12 mouse cellular contexts compared by ENCODE assay signal in the genomic region with DNA sequence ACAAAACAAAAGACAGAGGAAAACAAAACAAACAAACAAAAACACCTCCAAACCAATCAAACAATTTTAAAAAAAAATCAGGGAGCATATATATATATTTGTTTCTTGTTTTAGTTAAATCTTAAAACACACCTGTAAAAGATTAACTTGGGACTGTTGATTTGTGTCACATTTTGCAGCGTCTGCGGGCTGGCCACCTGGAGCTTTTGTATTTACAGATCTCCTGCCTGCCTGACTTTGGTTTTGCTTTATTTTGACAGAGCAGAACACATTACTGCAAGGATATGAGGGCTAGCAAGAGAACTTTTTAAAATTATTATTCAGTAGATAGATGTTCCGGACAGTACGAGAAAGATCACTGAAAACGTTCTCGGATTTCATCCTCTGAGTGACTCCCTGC. TPM values are rescaled to one million over a fixed set of nuclear protein-coding genes. Genes with fewer than 3 reads are reported as not detected.
DNase-seq lines count a peak whose midpoint lies in the region; ATAC-seq and TF ChIP-seq lines count a peak whose summit lies in the region.
"Had no signal": no experiment of that assay in that cellular context is flagged by ENCODE, and none has a peak within 500 bp of the region (broad histone marks: within the 10 kb centered on the region; RNA-seq: fewer than 3 reads in every experiment).

No protein-coding gene starts in this region.

- H3K9me3 ChIP-seq in hindbrain, embryonic 11.5 days (ENCODE audit: control insufficient read depth, low read length): no peaks in the 10 kb centered on the region
- no peaks in the 10 kb centered on the region for H3K9me3 ChIP-seq in hindbrain, embryonic 14.5 days (ENCODE audit: control insufficient read depth, low read length)
- peaks cover 5% of the 10 kb centered on the region; the same call in 1 of the 2 replicates for H3K9me3 ChIP-seq in ES-E14 (ENCODE audit: control insufficient read depth, insufficient read depth, low read depth, low read length)
- H3K9me3 ChIP-seq in embryonic facial prominence, embryonic 14.5 days (ENCODE audit: control insufficient read depth, low read length): no peaks in the 10 kb centered on the region
- no peaks in the 10 kb centered on the region for H3K9me3 ChIP-seq in limb, embryonic 15.5 days
- H3K9me3 ChIP-seq: forebrain, embryonic 15.5 days had no signal

- ATAC-seq in hindbrain, embryonic 11.5 days (ENCODE audit: low FRiP score): no peak
- no peak for ATAC-seq in hindbrain, embryonic 14.5 days (ENCODE audit: low FRiP score)
- ATAC-seq in embryonic facial prominence, embryonic 14.5 days (ENCODE audit: low read depth): no peak
- no peak for ATAC-seq in limb, embryonic 15.5 days (ENCODE audit: insufficient number of reproducible peaks, low FRiP score, low TSS enrichment, low read depth)
- ATAC-seq: forebrain, embryonic 15.5 days had no signal

- in situ Hi-C loops in ES-E14 (cut with MboI; ENCODE audit: low sequenced_read_pairs in 2 of 2, unreplicated experiment in 2 of 2): no loop called here

- H3K36me3 ChIP-seq in hindbrain, embryonic 11.5 days (ENCODE audit: control insufficient read depth, insufficient read depth, low read length): no peaks in the 10 kb centered on the region
- H3K36me3 ChIP-seq in hindbrain, embryonic 14.5 days (replicated peaks; ENCODE audit: control insufficient read depth, insufficient read depth): no peaks in the 10 kb centered on the region
- no peaks in the 10 kb centered on the region; the same call in 1 of the 2 replicates for H3K36me3 ChIP-seq in ES-E14 (ENCODE audit: control insufficient read depth, insufficient read depth, low read length, poor library complexity, severe bottlenecking)
- H3K36me3 ChIP-seq in embryonic facial prominence, embryonic 14.5 days (ENCODE audit: control insufficient read depth, insufficient read depth, low read length): no peaks in the 10 kb centered on the region
- no peaks in the 10 kb centered on the region for H3K36me3 ChIP-seq in limb, embryonic 15.5 days
- H3K36me3 ChIP-seq: forebrain, embryonic 15.5 days had no signal

- no peak overlapping the region for H3K4me3 ChIP-seq in hindbrain, embryonic 11.5 days (ENCODE audit: low read depth, low read length)
- no peak overlapping the region for H3K4me3 ChIP-seq in hindbrain, embryonic 14.5 days (replicated peaks; ENCODE audit: low read length)
- no peak overlapping the region for H3K4me3 ChIP-seq in ES-E14 (ENCODE audit: insufficient read depth in 1 of 2, low read depth in 1 of 2, low read length in 2 of 2, poor library complexity in 1 of 2, severe bottlenecking in 1 of 2)
- no peak overlapping the region for H3K4me3 ChIP-seq in embryonic facial prominence, embryonic 14.5 days (ENCODE audit: low read depth, low read length)
- H3K4me3 ChIP-seq in limb, embryonic 15.5 days: no peak overlapping the region
- H3K4me3 ChIP-seq: forebrain, embryonic 15.5 days had no signal

- no peak overlapping the region for H3K4me2 ChIP-seq in hindbrain, embryonic 11.5 days (replicated peaks; ENCODE audit: low read depth, low read length)
- no peak overlapping the region for H3K4me2 ChIP-seq in hindbrain, embryonic 14.5 days (replicated peaks)
- peak overlapping the region; percentile 21; the same call in 1 of the 2 replicates for H3K4me2 ChIP-seq in embryonic facial prominence, embryonic 14.5 days (ENCODE audit: low read depth, low read length)
- no peak overlapping the region for H3K4me2 ChIP-seq in limb, embryonic 15.5 days
- H3K4me2 ChIP-seq: forebrain, embryonic 15.5 days had no signal

- H3K27ac ChIP-seq in hindbrain, embryonic 11.5 days (ENCODE audit: low read depth, low read length): peak overlapping the region; percentile 72
- no peak overlapping the region for H3K27ac ChIP-seq in hindbrain, embryonic 14.5 days
- peak overlapping the region; percentile 45; the same call in 1 of the 2 replicates for H3K27ac ChIP-seq in ES-E14 (ENCODE audit: insufficient read depth, low read depth, low read length, poor library complexity, severe bottlenecking)
- H3K27ac ChIP-seq in embryonic facial prominence, embryonic 14.5 days (replicated peaks; ENCODE audit: low read depth, low read length): peak overlapping the region; percentile 80
- H3K27ac ChIP-seq in limb, embryonic 15.5 days: peak overlapping the region; percentile 80

- H3K4me1 ChIP-seq in hindbrain, embryonic 11.5 days (replicated peaks; ENCODE audit: control insufficient read depth, insufficient read depth, low read length): peaks cover 20% of the 10 kb centered on the region
- H3K4me1 ChIP-seq in hindbrain, embryonic 14.5 days (replicated peaks; ENCODE audit: control insufficient read depth, insufficient read depth, low read length): peaks cover 26% of the 10 kb centered on the region
- peaks cover 19 to 26% of the 10 kb centered on the region in 2 experiments for H3K4me1 ChIP-seq in ES-E14 (ENCODE audit: control insufficient read depth in 2 of 2, insufficient read depth in 2 of 2, low read length in 2 of 2, poor library complexity in 1 of 2)
- H3K4me1 ChIP-seq in embryonic facial prominence, embryonic 14.5 days (ENCODE audit: control insufficient read depth, insufficient read depth, low read length): peaks cover 61% of the 10 kb centered on the region
- H3K4me1 ChIP-seq in limb, embryonic 15.5 days: peaks cover 57% of the 10 kb centered on the region

- DNase-seq in hindbrain, embryonic 11.5 days (ENCODE audit: low spot score): no peak
- no peak for DNase-seq in hindbrain, embryonic 14.5 days (ENCODE audit: low spot score)
- DNase-seq in ES-E14 (ENCODE audit: low read depth, low spot score): no peak
- no peak for DNase-seq in embryonic facial prominence, embryonic 14.5 days (ENCODE audit: low spot score)
- DNase-seq in layer of hippocampus, postnatal 36 days: no peak
- no peak for DNase-seq in left cerebral cortex, adult 9 months (ENCODE audit: low spot score in 2 of 2)
- no peak for DNase-seq in adrenal gland, postnatal 36 days
- DNase-seq: adrenal gland, postnatal 14 days; cerebellum, adult 9-11 months; left cerebral cortex, postnatal 4 days had no signal

- no peaks in the 10 kb centered on the region for H3K27me3 ChIP-seq in hindbrain, embryonic 11.5 days (ENCODE audit: control insufficient read depth, insufficient read depth, low read length)
- H3K27me3 ChIP-seq in hindbrain, embryonic 14.5 days (ENCODE audit: control insufficient read depth, insufficient read depth, low read length): no peaks in the 10 kb centered on the region
- H3K27me3 ChIP-seq in embryonic facial prominence, embryonic 14.5 days (replicated peaks; ENCODE audit: control insufficient read depth, insufficient read depth, low read length): no peaks in the 10 kb centered on the region
- H3K27me3 ChIP-seq in limb, embryonic 15.5 days: no peaks in the 10 kb centered on the region

- H3K9ac ChIP-seq in hindbrain, embryonic 11.5 days (ENCODE audit: low read depth, low read length): peak overlapping the region; percentile 19; the same call in 1 of the 2 replicates
- no peak overlapping the region for H3K9ac ChIP-seq in hindbrain, embryonic 14.5 days
- no peak overlapping the region for H3K9ac ChIP-seq in ES-E14 (ENCODE audit: insufficient read depth, low read depth, low read length, poor library complexity, severe bottlenecking)
- peak overlapping the region; percentile 38; the same call in 1 of the 2 replicates for H3K9ac ChIP-seq in embryonic facial prominence, embryonic 14.5 days (ENCODE audit: low read depth, low read length)
- H3K9ac ChIP-seq in limb, embryonic 15.5 days: no peak overlapping the region
- H3K9ac ChIP-seq: forebrain, embryonic 15.5 days had no signal

- 5% methylated on average over 6 of the region's 6 CpGs for WGBS in hindbrain, embryonic 11.5 days
- WGBS in hindbrain, embryonic 14.5 days: 24% methylated on average over 6 of the region's 6 CpGs
- 15% methylated on average over 6 of the region's 6 CpGs for WGBS in embryonic facial prominence, embryonic 14.5 days
- 25% methylated on average over 6 of the region's 6 CpGs for WGBS in limb, embryonic 15.5 days

TF ChIP-seq in ES-E14, 5 proteins besides CTCF, POLR2A, EP300 and RAD21:
- TF ChIP-seq ZC3H11A (IDR thresholded peaks at IDR 0.05; ENCODE audit: borderline replicate concordance, low read depth, low read length) (no peak), MAFK (IDR thresholded peaks at IDR 0.05; ENCODE audit: insufficient read depth, low read depth, low read length) (no peak), ZNF384 (IDR thresholded peaks at IDR 0.05; ENCODE audit: low read depth, low read length) (no peak), CHD2 (IDR thresholded peaks at IDR 0.05; ENCODE audit: low read depth, low read length) (no peak), HCFC1 (IDR thresholded peaks at IDR 0.05; ENCODE audit: borderline replicate concordance, insufficient read depth, low read length) (no peak)
TF ChIP-seq in ES-E14: peak in this region for 0.

RNA-seq across cellular contexts. Expression of a gene that starts 22.8 kb away (rescaled TPM):
- 66.4 and 73.5 TPM in 2 replicates for polyA plus RNA-seq in hindbrain, embryonic 11.5 days (2014; fragmentation: Nextera tagmentation; extraction: Ambion mirVana)
- 13.3 and 14.8 TPM in 2 replicates for polyA plus RNA-seq in hindbrain, embryonic 14.5 days (2014; fragmentation: Nextera tagmentation; extraction: Ambion mirVana)
- total RNA-seq in ES-E14 (2012; rRNA removed): 33.8 and 49.6 TPM in 2 replicates
- polyA plus RNA-seq in embryonic facial prominence, embryonic 14.5 days (2014; fragmentation: Nextera tagmentation; extraction: Ambion mirVana): 45.5 and 55.6 TPM in 2 replicates
- 41.8 and 43.2 TPM in 2 replicates for polyA plus RNA-seq in limb, embryonic 15.5 days (2015; fragmentation: Nextera tagmentation; extraction: Ambion mirVana)
- under 1 TPM; 0.48 to 0.75 TPM for total RNA-seq in layer of hippocampus, postnatal 36 days (2021)
- 1 to 10 TPM; 3.4 to 3.7 TPM for total RNA-seq in adrenal gland, postnatal 36 days (2021)

Comparison
In these comparisons a context has a peak if more than half of its experiments do, and no peak if none do; other contexts are left out.
1. H3K9ac ChIP-seq: peak in hindbrain, embryonic 11.5 days (single experiment) and embryonic facial prominence, embryonic 14.5 days (single experiment); none in hindbrain, embryonic 14.5 days (single experiment), ES-E14 (single experiment) and limb, embryonic 15.5 days (single experiment).